Mouse (Mus musculus) heart, adult 2 months (tissue): ENCODE data around the gene Rab30. TPM values are rescaled to one million over a fixed set of nuclear protein-coding genes. Genes with fewer than 3 reads are reported as not detected.

ENCODE experiments used
- DNase-seq, 2 experiments: peaks; one replicate each; pipeline ENCODE4 v3.0.0; 2021
- H3K27ac ChIP-seq: fragments of 200-600 bp; 2 replicates; pipeline ENCODE4 v1.8.1; 2022
- H3K27me3 ChIP-seq: fragments of 200-500 bp; 2 replicates; pipeline ENCODE4 v1.6.1; 2012; ENCODE audit warnings: mild to moderate bottlenecking, low read length, inconsistent platforms, mixed read lengths; ENCODE audit not compliant: control insufficient read depth, insufficient read depth
- H3K36me3 ChIP-seq: fragments of 200-500 bp; 2 replicates; pipeline ENCODE4 v1.6.1; 2012; ENCODE audit warnings: low read length, inconsistent platforms; ENCODE audit not compliant: control insufficient read depth, insufficient read depth
- H3K4me1 ChIP-seq: fragments of 200-500 bp; 2 replicates; pipeline ENCODE4 v1.6.1; 2011; ENCODE audit warnings: low read length; ENCODE audit not compliant: control insufficient read depth, insufficient read depth
- H3K4me3 ChIP-seq: fragments of 200-600 bp; 2 replicates; pipeline ENCODE4 v1.8.1; 2022
- H3K79me2 ChIP-seq: fragments of 200-500 bp; replicated peaks from 2 replicates; pipeline ENCODE4 v1.6.1; 2012; ENCODE audit warnings: mild to moderate bottlenecking, inconsistent platforms, low read length, moderate library complexity, mixed read lengths; ENCODE audit not compliant: control insufficient read depth, insufficient read depth
- H3K9ac ChIP-seq: fragments of 200-500 bp; 2 replicates; pipeline ENCODE4 v1.6.1; 2012; ENCODE audit warnings: low read depth, mild to moderate bottlenecking, control low read depth, inconsistent platforms, low read length, mixed read lengths
- CTCF ChIP-seq: fragments of 200-600 bp; IDR thresholded peaks from 2 replicates; pipeline ENCODE4 v1.8.1; 2022; ENCODE audit warnings: antibody characterized with exemption, mild to moderate bottlenecking, moderate library complexity
- EP300 ChIP-seq: fragments of 200-500 bp; IDR thresholded peaks from 2 replicates; pipeline ENCODE4 v1.6.1; 2011; ENCODE audit warnings: low read depth, low read length, control low read depth; ENCODE audit not compliant: insufficient read depth
- POLR2A ChIP-seq: fragments of 200-500 bp; IDR thresholded peaks from 2 replicates; pipeline ENCODE4 v1.6.1; 2011; ENCODE audit warnings: mild to moderate bottlenecking, low read depth, low read length, control low read depth; ENCODE audit not compliant: insufficient read depth
- WGBS: fragments of 180-500 bp; shearing (Covaris S2); methylation state at CpG from one replicate; pipeline ENCODE4 v1.1.7; 2018; 5-methylcytosine and 5-hydroxymethylcytosine counted together
- intact Hi-C: fragments of 180-260 bp; cut with DNase I; formaldehyde crosslinking; loops from one replicate; pipeline ENCODE4 v1.15.1; 2025
- polyA plus RNA-seq: library from polyadenylated mRNA; depleted of rRNA; stranded (reverse); fragments of >200 nt; gene quantifications from 2 replicates; pipeline ENCODE4 v1.2.3, GENCODE M21; 2012
- total RNA-seq, 2 experiments: library from RNA; stranded (reverse); gene quantifications; 2 replicates each; pipeline ENCODE4 v1.2.3; 2021

The Rab30 gene
- total and polyA plus RNA-seq, 3 experiments, result 2.8 to 22.5 (median 10.8) TPM

- WGBS, result 0% methylated on average over 9 of the region's 9 CpGs
- no peaks in the 10 kb centered on the region for H3K27me3 ChIP-seq
- intact Hi-C loops, result loop anchor here (1.0 to 2.0 kb wide), 3 partner anchors 73 to 181 kb away; partner anchors contain the start of genes Ccdc90b and Pcf11
- H3K36me3 ChIP-seq, result peaks cover 27% of the 10 kb centered on the region
- peak overlapping the region; percentile 96 for H3K4me3 ChIP-seq
- H3K79me2 ChIP-seq, result peaks cover 1% of the 10 kb centered on the region; the same call in 1 of the 2 replicates
- DNase-seq, result peak; percentile 55 to 60
- TF ChIP-seq CTCF (no peak), POLR2A (no peak), EP300 (no peak)
- H3K27ac ChIP-seq, result peak overlapping the region; percentile 57
- peaks cover 2% of the 10 kb centered on the region for H3K4me1 ChIP-seq
- H3K9ac ChIP-seq, result peak overlapping the region; percentile 58
These were observed 452 bp downstream of the Rab30 start for GRCm38 (mm10) chr7:92741861-92742249.

GRCm38 (mm10) chr7:92742341-92742741 lies 938 bp downstream of the Rab30 start:
- peak in 1 of 2 experiments; percentile 15 for DNase-seq

GRCm38 (mm10) chr7:92742774-92743173 lies 1.4 kb downstream of the Rab30 start:
- no peaks in the 10 kb centered on the region for H3K27me3 ChIP-seq
- WGBS, result 2% methylated on average over 6 of the region's 6 CpGs
- DNase-seq, result peak in 1 of 2 experiments; percentile 12
- peak overlapping the region; percentile 96 for H3K4me3 ChIP-seq
- H3K36me3 ChIP-seq, result peaks cover 22% of the 10 kb centered on the region
- TF ChIP-seq EP300, result no peak
- TF ChIP-seq CTCF, result no peak
- no peak for TF ChIP-seq POLR2A
- intact Hi-C loops, result loop anchor here (2.0 kb wide), 1 partner anchor 84 kb away; no protein-coding TSS in a partner anchor
- peaks cover 2% of the 10 kb centered on the region for H3K4me1 ChIP-seq
- H3K9ac ChIP-seq, result peak overlapping the region; percentile 58; the same call in 1 of the 2 replicates
- H3K79me2 ChIP-seq, result peaks cover 1% of the 10 kb centered on the region; the same call in 1 of the 2 replicates
- peak overlapping the region; percentile 57 for H3K27ac ChIP-seq

More at GRCm38 (mm10) chr7:92742341-92742741, 938 bp downstream of the Rab30 start:
- peaks cover 2% of the 10 kb centered on the region for H3K4me1 ChIP-seq
- under 1% methylated on average over 16 of the region's 16 CpGs for WGBS
- H3K36me3 ChIP-seq, result peaks cover 26% of the 10 kb centered on the region
- intact Hi-C loops, result loop anchor here (2.0 kb wide), 1 partner anchor 84 kb away; no protein-coding TSS in a partner anchor
- peak overlapping the region; percentile 96 for H3K4me3 ChIP-seq
- TF ChIP-seq EP300 (no peak), POLR2A (no peak), CTCF (no peak)
- H3K27me3 ChIP-seq, result no peaks in the 10 kb centered on the region
- peak overlapping the region; percentile 58 for H3K9ac ChIP-seq
- H3K27ac ChIP-seq, result peak overlapping the region; percentile 57
- H3K79me2 ChIP-seq, result peaks cover 1% of the 10 kb centered on the region; the same call in 1 of the 2 replicates

- no peak for TF ChIP-seq CTCF
- no peak for TF ChIP-seq EP300
- TF ChIP-seq POLR2A, result no peak
- no peak overlapping the region; the same call in 1 of the 2 replicates for H3K4me3 ChIP-seq
- no peak for DNase-seq
- peaks cover 1% of the 10 kb centered on the region; the same call in 1 of the 2 replicates for H3K79me2 ChIP-seq
- 42% methylated on average over 6 of the region's 6 CpGs for WGBS
- intact Hi-C loops, result loop anchor here (2.0 kb wide), 1 partner anchor 83 kb away; no protein-coding TSS in a partner anchor
- peaks cover 17% of the 10 kb centered on the region for H3K36me3 ChIP-seq
- H3K4me1 ChIP-seq, result peaks cover 2% of the 10 kb centered on the region
- H3K27ac ChIP-seq, result no peak overlapping the region
- H3K27me3 ChIP-seq, result no peaks in the 10 kb centered on the region
- no peak overlapping the region for H3K9ac ChIP-seq
These were observed 1.9 kb downstream of the Rab30 start for GRCm38 (mm10) chr7:92743325-92743724.

- Histone ChIP-seq H3K79me2 (0 out of 2 replicates have a peak, but pooled peaks cover 1% of the 10 kb centered on the region), H3K9ac (no peak overlapping the region), H3K4me1 (no peaks in the 10 kb centered on the region), H3K36me3 (no peaks in the 10 kb centered on the region), H3K27me3 (no peaks in the 10 kb centered on the region), H3K27ac (no peak overlapping the region), H3K4me3 (no peak overlapping the region)
- no peak for DNase-seq
- 70% methylated on average over 2 of the region's 2 CpGs for WGBS
- intact Hi-C loops, result no loop called here
- no peak for TF ChIP-seq EP300
- no peak for TF ChIP-seq POLR2A
- TF ChIP-seq CTCF, result no peak
These were observed 9.0 kb downstream of the Rab30 start for GRCm38 (mm10) chr7:92750395-92750794.

- Histone ChIP-seq H3K36me3 (no peaks in the 10 kb centered on the region; the same call in 1 of the 2 replicates), H3K4me1 (peaks cover 5% of the 10 kb centered on the region; the same call in 1 of the 2 replicates), H3K9ac (no peak overlapping the region), H3K4me3 (no peak overlapping the region), H3K27me3 (no peaks in the 10 kb centered on the region), H3K27ac (no peak overlapping the region), H3K79me2 (peaks cover 2% of the 10 kb centered on the region; the same call in 1 of the 2 replicates)
- 60% methylated on average over 5 of the region's 5 CpGs for WGBS
- TF ChIP-seq CTCF (no peak), EP300 (no peak)
- DNase-seq, result no peak
- intact Hi-C loops, result no loop called here
These were observed 16.7 kb downstream of the Rab30 start for GRCm38 (mm10) chr7:92758067-92758466.
